Mouse (Mus musculus): ENCODE results near the gene Ppara.

The Ppara gene

GRCm38 (mm10) chr15:85705566-85706332 lies 29.0 kb upstream of the Ppara start:
- DNase-seq, result peak in 1 of 2 experiments; percentile 31

GRCm38 (mm10) chr15:85706527-85706926 lies 28.3 kb upstream of the Ppara start:
- peak in 1 of 2 experiments; percentile 23 for DNase-seq

- DNase-seq, result peak in 1 of 2 experiments; percentile 24
Observed at GRCm38 (mm10) chr15:85707017-85707416, 27.8 kb upstream of the Ppara start.

GRCm38 (mm10) chr15:85707458-85708030 lies 27.2 kb upstream of the Ppara start:
- no peak for DNase-seq

- DNase-seq, result peak in 1 of 2 experiments; percentile 22
Observed at GRCm38 (mm10) chr15:85708217-85708616, 26.6 kb upstream of the Ppara start.

GRCm38 (mm10) chr15:85708843-85709242 lies 25.9 kb upstream of the Ppara start:
- DNase-seq, result no peak

GRCm38 (mm10) chr15:85709268-85709973 lies 25.4 kb upstream of the Ppara start:
- peak; percentile 91 to 93 for DNase-seq

GRCm38 (mm10) chr15:85710179-85710578 lies 24.6 kb upstream of the Ppara start:
- peak; percentile 86 to 92 for DNase-seq

- peak in 1 of 2 experiments; percentile 15 for DNase-seq
Observed at GRCm38 (mm10) chr15:85710641-85711580, 23.9 kb upstream of the Ppara start.

GRCm38 (mm10) chr15:85712565-85713168 lies 22.1 kb upstream of the Ppara start:
- DNase-seq, result no peak

GRCm38 (mm10) chr15:85713417-85713816 lies 21.4 kb upstream of the Ppara start:
- no peak for DNase-seq

- DNase-seq, result no peak
Observed at GRCm38 (mm10) chr15:85715059-85715458, 19.7 kb upstream of the Ppara start.

GRCm38 (mm10) chr15:85716045-85716444 lies 18.7 kb upstream of the Ppara start:
- peak; percentile 80 to 91 for DNase-seq

- DNase-seq, result no peak
Observed at GRCm38 (mm10) chr15:85716591-85716990, 18.2 kb upstream of the Ppara start.

GRCm38 (mm10) chr15:85717008-85717407 lies 17.8 kb upstream of the Ppara start:
- DNase-seq, result peak in 1 of 2 experiments; percentile 14

- DNase-seq, result no peak
Observed at GRCm38 (mm10) chr15:85717800-85718199, 17.0 kb upstream of the Ppara start.

- DNase-seq, result no peak
Observed at GRCm38 (mm10) chr15:85719017-85719416, 15.8 kb upstream of the Ppara start.

GRCm38 (mm10) chr15:85720366-85720841 lies 14.4 kb upstream of the Ppara start:
- no peak for DNase-seq

GRCm38 (mm10) chr15:85724271-85725165 lies 10.3 kb upstream of the Ppara start:
- no peak for DNase-seq

GRCm38 (mm10) chr15:85728224-85728623 lies 6.6 kb upstream of the Ppara start:
- DNase-seq, result no peak

GRCm38 (mm10) chr15:85729256-85729655 lies 5.5 kb upstream of the Ppara start:
- no peak for DNase-seq
